Mouse (Mus musculus): ENCODE results near the gene Sgsm3.

GRCm38 (mm10) chr15:81052491-81052890, 74.9 kb downstream of the Sgsm3 start:
- no peak for TF ChIP-seq EP300 (IDR thresholded peaks at IDR 0.05; ENCODE audit: low read depth)
- no peak for TF ChIP-seq CTCF (IDR thresholded peaks at IDR 0.05; ENCODE audit: low read depth)
